Mouse (Mus musculus) embryonic facial prominence, embryonic 12.5 days (tissue): ENCODE measurements around the gene Tbl1xr1. TPM values are rescaled to one million over a fixed set of nuclear protein-coding genes. Genes with fewer than 3 reads are reported as not detected.

Source experiments
- ATAC-seq: fragments of 200-750 bp; cut with Nextera tagmentation; 2 replicates; pipeline ENCODE4 v1.8.0; 2017; ENCODE audit not compliant: insufficient number of reproducible peaks, insufficient read depth, low FRiP score, low TSS enrichment
- H3K27ac ChIP-seq: fragments of 300-500 bp; sonication (generic); 2 replicates; pipeline ENCODE4 v1.5.1; 2016; ENCODE audit warnings: mild to moderate bottlenecking
- H3K27me3 ChIP-seq: fragments of 300-500 bp; sonication (generic); 2 replicates; pipeline ENCODE4 v1.6.1; 2016; ENCODE audit warnings: mild to moderate bottlenecking, moderate library complexity
- H3K36me3 ChIP-seq: fragments of 300-500 bp; sonication (generic); 2 replicates; pipeline ENCODE4 v1.6.1; 2016; ENCODE audit warnings: mild to moderate bottlenecking
- H3K4me1 ChIP-seq: fragments of 300-500 bp; sonication (generic); 2 replicates; pipeline ENCODE4 v1.6.1; 2016
- H3K4me2 ChIP-seq: fragments of 300-500 bp; sonication (generic); replicated peaks from 2 replicates; pipeline ENCODE4 v1.6.1; 2016; ENCODE audit warnings: mild to moderate bottlenecking, moderate library complexity
- H3K4me3 ChIP-seq: fragments of 300-500 bp; sonication (generic); 2 replicates; pipeline ENCODE4 v1.5.1; 2016; ENCODE audit warnings: mild to moderate bottlenecking
- H3K9ac ChIP-seq: fragments of 300-500 bp; sonication (generic); 2 replicates; pipeline ENCODE4 v1.6.1; 2016; ENCODE audit warnings: mild to moderate bottlenecking, moderate library complexity
- H3K9me3 ChIP-seq: fragments of 300-500 bp; sonication (generic); 2 replicates; pipeline ENCODE4 v1.6.1; 2016; ENCODE audit warnings: mild to moderate bottlenecking, moderate library complexity
- WGBS: fragments of 180-500 bp; shearing (Covaris S2); methylation state at CpG from one replicate; pipeline ENCODE4 v1.1.7; 2016; 5-methylcytosine and 5-hydroxymethylcytosine counted together
- polyA plus RNA-seq: library from polyadenylated mRNA; unstranded; fragments of >200 nt; fragmentation: Nextera tagmentation; extraction: Ambion mirVana; gene quantifications from 2 replicates; pipeline ENCODE4 v1.2.1, GENCODE M21; 2016

Gene Tbl1xr1
- polyA plus RNA-seq, 1 experiment from 2014 or later = 39.8 TPM

GRCm38 (mm10) chr3:22075517-22075886 lies 950 bp upstream of the Tbl1xr1 start:
- ATAC-seq = no peak
- WGBS = under 1% methylated on average over 28 of the region's 28 CpGs

GRCm38 (mm10) chr3:22075887-22076560 lies 428 bp upstream of the Tbl1xr1 start:
- H3K4me2 ChIP-seq = peak overlapping the region; percentile 59
- H3K27me3 ChIP-seq = no peaks in the 10 kb centered on the region
- H3K4me3 ChIP-seq = peak overlapping the region; percentile 93
- peak overlapping the region; percentile 94 for H3K9ac ChIP-seq
- H3K36me3 ChIP-seq = no peaks in the 10 kb centered on the region
- ATAC-seq = peak; percentile 88
- no peaks in the 10 kb centered on the region for H3K9me3 ChIP-seq
- peak overlapping the region; percentile 99 for H3K27ac ChIP-seq
- 1% methylated on average over 41 of the region's 70 CpGs for WGBS
- peaks cover 16% of the 10 kb centered on the region for H3K4me1 ChIP-seq

More at GRCm38 (mm10) chr3:22075517-22075886, 950 bp upstream of the Tbl1xr1 start:
- no peaks in the 10 kb centered on the region for H3K9me3 ChIP-seq
- H3K27ac ChIP-seq = peak overlapping the region; percentile 99
- peak overlapping the region; percentile 59 for H3K4me2 ChIP-seq
- no peaks in the 10 kb centered on the region for H3K36me3 ChIP-seq
- H3K4me1 ChIP-seq = peaks cover 16% of the 10 kb centered on the region
- peak overlapping the region; percentile 85 for H3K9ac ChIP-seq
- peak overlapping the region; percentile 93 for H3K4me3 ChIP-seq
- no peaks in the 10 kb centered on the region for H3K27me3 ChIP-seq

DNA sequence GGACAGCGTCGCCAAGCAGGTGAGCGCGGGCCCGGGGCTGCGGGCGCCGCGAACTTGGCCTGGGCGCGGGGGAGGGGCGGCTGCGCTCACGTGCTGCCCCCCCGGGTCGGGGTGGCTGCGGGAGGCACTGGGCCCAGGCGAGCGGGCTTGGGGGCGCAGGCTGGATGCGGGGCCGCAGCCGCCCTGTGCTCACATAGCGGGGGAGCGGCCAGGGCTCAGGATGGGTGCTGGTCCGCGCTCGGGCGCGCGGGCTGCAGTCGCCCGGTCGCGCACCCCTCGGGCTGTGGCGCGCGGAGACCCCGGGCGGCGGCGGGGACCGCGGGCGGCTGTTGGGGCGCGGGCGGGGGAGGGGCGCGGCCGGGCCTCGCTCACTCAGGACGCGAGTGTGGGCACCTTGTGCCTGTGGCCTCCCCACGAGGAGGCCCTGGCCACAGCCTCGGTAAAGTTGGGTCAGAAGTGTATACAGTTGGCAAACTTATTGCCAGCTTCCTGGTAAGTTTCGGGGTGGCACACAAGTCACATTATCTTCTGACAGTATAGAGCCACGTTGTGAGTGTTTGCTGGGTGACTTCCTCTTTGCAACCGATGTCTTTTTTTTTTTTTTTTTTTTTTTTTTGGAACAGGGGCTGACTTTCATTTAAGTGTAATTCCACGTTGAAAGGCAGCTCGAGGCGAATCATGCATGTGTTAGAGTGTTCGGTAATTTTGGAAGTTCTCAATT lies 644 bp downstream of the Tbl1xr1 start:
- ATAC-seq = peak; percentile 77
- peak overlapping the region; percentile 99 for H3K27ac ChIP-seq
- peak overlapping the region; percentile 93 for H3K4me3 ChIP-seq
- no peaks in the 10 kb centered on the region for H3K9me3 ChIP-seq
- WGBS = under 1% methylated on average over 60 of the region's 64 CpGs
- H3K9ac ChIP-seq = peak overlapping the region; percentile 94
- no peaks in the 10 kb centered on the region for H3K36me3 ChIP-seq
- no peaks in the 10 kb centered on the region for H3K27me3 ChIP-seq
- H3K4me2 ChIP-seq = peak overlapping the region; percentile 59
- peaks cover 16% of the 10 kb centered on the region for H3K4me1 ChIP-seq

GRCm38 (mm10) chr3:22077657-22078475 lies 1.4 kb downstream of the Tbl1xr1 start:
- WGBS = 4% methylated on average over 9 of the region's 9 CpGs
- H3K4me2 ChIP-seq = peak overlapping the region; percentile 59
- peak overlapping the region; percentile 99; the same call in 1 of the 2 replicates for H3K27ac ChIP-seq
- H3K27me3 ChIP-seq = no peaks in the 10 kb centered on the region
- H3K4me1 ChIP-seq = peaks cover 16% of the 10 kb centered on the region
- ATAC-seq = no peak
- H3K9me3 ChIP-seq = no peaks in the 10 kb centered on the region
- H3K36me3 ChIP-seq = no peaks in the 10 kb centered on the region
- peak overlapping the region; percentile 93 for H3K4me3 ChIP-seq
- peak overlapping the region; percentile 94 for H3K9ac ChIP-seq

- Histone ChIP-seq H3K9me3 (no peaks in the 10 kb centered on the region), H3K4me2 (peak overlapping the region; percentile 59), H3K9ac (no peak overlapping the region), H3K27ac (no peak overlapping the region), H3K4me3 (peak overlapping the region; percentile 93), H3K4me1 (peaks cover 16% of the 10 kb centered on the region), H3K27me3 (no peaks in the 10 kb centered on the region), H3K36me3 (no peaks in the 10 kb centered on the region)
- 48% methylated on average over 3 of the region's 3 CpGs for WGBS
- ATAC-seq = no peak
Observed at GRCm38 (mm10) chr3:22078529-22078928, 2.1 kb downstream of the Tbl1xr1 start.

GRCm38 (mm10) chr3:22081869-22082268 lies 5.4 kb downstream of the Tbl1xr1 start:
- H3K27me3 ChIP-seq = no peaks in the 10 kb centered on the region
- ATAC-seq = no peak
- no peak overlapping the region for H3K4me2 ChIP-seq
- WGBS = 85% methylated on average over 4 of the region's 4 CpGs
- peaks cover 14% of the 10 kb centered on the region for H3K4me1 ChIP-seq
- no peak overlapping the region for H3K4me3 ChIP-seq
- H3K36me3 ChIP-seq = no peaks in the 10 kb centered on the region
- H3K27ac ChIP-seq = no peak overlapping the region
- H3K9me3 ChIP-seq = no peaks in the 10 kb centered on the region
- no peak overlapping the region for H3K9ac ChIP-seq

DNA sequence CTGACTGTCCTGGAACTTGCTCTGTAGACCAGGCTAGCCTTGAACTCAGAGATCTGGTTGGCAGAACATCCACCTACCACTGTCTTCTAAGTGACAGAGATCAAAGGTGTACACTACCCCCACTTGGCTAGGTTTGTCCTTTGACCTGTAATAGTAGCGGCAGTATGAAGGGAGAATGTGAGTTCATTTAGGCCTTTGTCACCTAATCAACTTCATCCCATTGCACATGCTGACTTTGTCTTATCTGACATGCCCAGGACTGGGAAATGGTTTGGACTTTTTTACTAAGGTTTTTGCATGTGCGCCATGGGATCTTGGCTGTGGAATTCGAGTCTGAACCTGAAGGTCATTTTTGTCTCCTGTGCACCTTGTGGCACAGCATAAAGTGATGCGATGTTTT lies 6.4 kb downstream of the Tbl1xr1 start:
- ATAC-seq = no peak
- Histone ChIP-seq H3K9me3 (no peaks in the 10 kb centered on the region), H3K27ac (no peak overlapping the region), H3K27me3 (no peaks in the 10 kb centered on the region), H3K36me3 (no peaks in the 10 kb centered on the region), H3K9ac (no peak overlapping the region), H3K4me3 (no peak overlapping the region), H3K4me2 (no peak overlapping the region), H3K4me1 (peaks cover 14% of the 10 kb centered on the region)
- 86% methylated on average over 4 of the region's 4 CpGs for WGBS

- no peak overlapping the region for H3K9ac ChIP-seq
- H3K27me3 ChIP-seq = no peaks in the 10 kb centered on the region
- H3K36me3 ChIP-seq = no peaks in the 10 kb centered on the region
- H3K4me1 ChIP-seq = 0 out of 2 replicates have a peak, but pooled peaks cover 7% of the 10 kb centered on the region
- no peak for ATAC-seq
- WGBS = 71% methylated on average over 10 of the region's 10 CpGs
- H3K27ac ChIP-seq = no peak overlapping the region
- no peak overlapping the region for H3K4me3 ChIP-seq
- H3K4me2 ChIP-seq = no peak overlapping the region
- no peaks in the 10 kb centered on the region for H3K9me3 ChIP-seq
Observed at GRCm38 (mm10) chr3:22084222-22084996, 8.0 kb downstream of the Tbl1xr1 start.

- no peak overlapping the region for H3K4me3 ChIP-seq
- no peak overlapping the region for H3K9ac ChIP-seq
- H3K27ac ChIP-seq = no peak overlapping the region
- no peak overlapping the region for H3K4me2 ChIP-seq
- no peaks in the 10 kb centered on the region for H3K9me3 ChIP-seq
- WGBS = 72% methylated on average over 3 of the region's 3 CpGs
- H3K27me3 ChIP-seq = no peaks in the 10 kb centered on the region
- H3K36me3 ChIP-seq = no peaks in the 10 kb centered on the region
- H3K4me1 ChIP-seq = peaks cover 26% of the 10 kb centered on the region
- no peak for ATAC-seq
Observed at GRCm38 (mm10) chr3:22089825-22090224, 13.4 kb downstream of the Tbl1xr1 start.

GRCm38 (mm10) chr3:22090431-22091265 lies 14.2 kb downstream of the Tbl1xr1 start:
- no peaks in the 10 kb centered on the region for H3K9me3 ChIP-seq
- no peaks in the 10 kb centered on the region for H3K36me3 ChIP-seq
- H3K27ac ChIP-seq = no peak overlapping the region
- no peak overlapping the region for H3K4me3 ChIP-seq
- H3K27me3 ChIP-seq = no peaks in the 10 kb centered on the region
- ATAC-seq = 0 out of 2 replicates have a peak, but pooled peaks have one; percentile 64
- H3K9ac ChIP-seq = no peak overlapping the region
- peaks cover 26% of the 10 kb centered on the region for H3K4me1 ChIP-seq
- no peak overlapping the region for H3K4me2 ChIP-seq
- 59% methylated on average over 8 of the region's 8 CpGs for WGBS
